Mouse (Mus musculus): ENCODE data around the gene Ifna14. TPM values are rescaled to one million over a fixed set of nuclear protein-coding genes. Genes with fewer than 3 reads are reported as not detected.

The Ifna14 gene
- total and polyA plus RNA-seq, 2 experiments from 2014 or later, result not detected

DNA sequence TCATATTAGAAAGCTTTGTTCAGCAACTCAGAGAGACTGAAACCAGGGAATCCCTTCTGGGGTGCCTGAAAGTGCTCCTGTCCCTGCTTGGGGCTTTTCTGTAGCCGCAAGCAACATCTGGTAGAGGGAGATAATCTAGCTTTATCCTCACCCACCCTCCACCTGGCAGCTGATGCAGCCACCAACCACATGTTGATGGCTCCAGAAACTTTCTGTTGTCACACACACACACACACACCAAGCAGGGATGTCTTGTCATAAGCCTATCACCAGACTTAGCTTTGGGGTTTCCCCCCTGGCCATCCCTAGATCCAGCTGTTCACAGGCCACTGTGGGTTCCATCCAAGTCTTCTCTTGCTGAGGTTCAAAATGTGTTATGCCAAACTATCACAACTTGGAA lies 35.9 kb downstream of the Ifna14 start:
- no peak for TF ChIP-seq EP300 (IDR thresholded peaks at IDR 0.05; ENCODE audit: low read depth)
- no peak for TF ChIP-seq CTCF (IDR thresholded peaks at IDR 0.05; ENCODE audit: low read depth)
- no peaks in the 10 kb centered on the region for H3K27me3 ChIP-seq (ENCODE audit: control insufficient read depth, insufficient read depth, low read length)
- H3K4me1 ChIP-seq (ENCODE audit: control insufficient read depth, insufficient read depth), result no peaks in the 10 kb centered on the region
- no peak overlapping the region for H3K27ac ChIP-seq (ENCODE audit: low read depth)
- no peak for DNase-seq (ENCODE audit: low spot score)
- H3K36me3 ChIP-seq (replicated peaks; ENCODE audit: control insufficient read depth, insufficient read depth, low read length), result no peaks in the 10 kb centered on the region
- no peak for ATAC-seq (ENCODE audit: insufficient read depth, low read depth)
- H3K4me3 ChIP-seq (ENCODE audit: low read depth, low read length), result no peak overlapping the region
- no peak overlapping the region for H3K9ac ChIP-seq (replicated peaks; ENCODE audit: low read depth, low read length)
- WGBS, result 77% methylated on average over 1 of the region's 1 CpGs
- no peaks in the 10 kb centered on the region for H3K9me3 ChIP-seq (replicated peaks; ENCODE audit: control insufficient read depth, low read length)
- H3K4me2 ChIP-seq (ENCODE audit: low read depth, low read length), result no peak overlapping the region

- WGBS, result 74% methylated on average over 1 of the region's 1 CpGs
These were observed 36.7 kb downstream of the Ifna14 start for GRCm38 (mm10) chr4:88534903-88535302.

GRCm38 (mm10) chr4:88533499-88533898 lies 38.1 kb downstream of the Ifna14 start:
- no peak overlapping the region for H3K9ac ChIP-seq (replicated peaks; ENCODE audit: low read depth, low read length)
- DNase-seq (ENCODE audit: low spot score) (no peak), ATAC-seq (ENCODE audit: insufficient read depth, low read depth) (no peak)
- WGBS, result 85% methylated on average over 2 of the region's 2 CpGs
- H3K27ac ChIP-seq (ENCODE audit: low read depth), result no peak overlapping the region
- H3K9me3 ChIP-seq (replicated peaks; ENCODE audit: control insufficient read depth, low read length), result no peaks in the 10 kb centered on the region
- no peaks in the 10 kb centered on the region for H3K36me3 ChIP-seq (replicated peaks; ENCODE audit: control insufficient read depth, insufficient read depth, low read length)
- no peak overlapping the region for H3K4me3 ChIP-seq (ENCODE audit: low read depth, low read length)
- no peak overlapping the region for H3K4me2 ChIP-seq (ENCODE audit: low read depth, low read length)
- no peak for TF ChIP-seq EP300 (IDR thresholded peaks at IDR 0.05; ENCODE audit: low read depth)
- no peak for TF ChIP-seq CTCF (IDR thresholded peaks at IDR 0.05; ENCODE audit: low read depth)
- H3K27me3 ChIP-seq (ENCODE audit: control insufficient read depth, insufficient read depth, low read length), result no peaks in the 10 kb centered on the region
- H3K4me1 ChIP-seq (ENCODE audit: control insufficient read depth, insufficient read depth), result no peaks in the 10 kb centered on the region

More at GRCm38 (mm10) chr4:88534903-88535302, 36.7 kb downstream of the Ifna14 start:
- Histone ChIP-seq H3K4me3 (ENCODE audit: low read depth, low read length) (no peak overlapping the region), H3K36me3 (replicated peaks; ENCODE audit: control insufficient read depth, insufficient read depth, low read length) (no peaks in the 10 kb centered on the region), H3K9ac (replicated peaks; ENCODE audit: low read depth, low read length) (no peak overlapping the region), H3K9me3 (replicated peaks; ENCODE audit: control insufficient read depth, low read length) (no peaks in the 10 kb centered on the region), H3K4me2 (ENCODE audit: low read depth, low read length) (no peak overlapping the region), H3K27ac (ENCODE audit: low read depth) (no peak overlapping the region), H3K27me3 (ENCODE audit: control insufficient read depth, insufficient read depth, low read length) (no peaks in the 10 kb centered on the region), H3K4me1 (ENCODE audit: control insufficient read depth, insufficient read depth) (no peaks in the 10 kb centered on the region)
- TF ChIP-seq CTCF (IDR thresholded peaks at IDR 0.05; ENCODE audit: low read depth) (no peak), EP300 (IDR thresholded peaks at IDR 0.05; ENCODE audit: low read depth) (no peak)
- ATAC-seq (ENCODE audit: insufficient read depth, low read depth) (no peak), DNase-seq (ENCODE audit: low spot score) (no peak)

DNA sequence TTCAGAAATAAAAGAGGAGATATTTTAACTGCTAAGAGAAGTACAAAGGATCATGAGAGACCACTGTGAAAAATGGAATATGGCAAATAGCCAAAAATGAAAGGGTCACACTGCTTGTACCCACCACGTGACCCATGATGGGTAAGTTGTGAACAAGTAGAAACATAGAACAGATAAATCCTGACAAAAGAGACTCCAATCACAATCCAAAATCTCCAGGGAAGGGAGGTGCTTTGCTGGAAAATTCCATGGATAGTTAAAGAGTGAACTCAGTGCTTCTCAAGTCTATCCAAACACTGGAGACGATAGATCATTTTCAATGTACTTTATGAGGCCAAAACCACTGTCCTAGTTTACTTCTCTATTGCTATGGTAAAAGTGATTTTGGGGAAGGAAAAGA lies 40.7 kb downstream of the Ifna14 start:
- Histone ChIP-seq H3K36me3 (replicated peaks; ENCODE audit: control insufficient read depth, insufficient read depth, low read length) (no peaks in the 10 kb centered on the region), H3K9me3 (replicated peaks; ENCODE audit: control insufficient read depth, low read length) (no peaks in the 10 kb centered on the region), H3K27ac (ENCODE audit: low read depth) (no peak overlapping the region), H3K4me1 (ENCODE audit: control insufficient read depth, insufficient read depth) (no peaks in the 10 kb centered on the region), H3K4me2 (ENCODE audit: low read depth, low read length) (no peak overlapping the region), H3K27me3 (ENCODE audit: control insufficient read depth, insufficient read depth, low read length) (no peaks in the 10 kb centered on the region), H3K9ac (replicated peaks; ENCODE audit: low read depth, low read length) (no peak overlapping the region), H3K4me3 (ENCODE audit: low read depth, low read length) (no peak overlapping the region)
- no peak for DNase-seq (ENCODE audit: low spot score)
- ATAC-seq (ENCODE audit: insufficient read depth, low read depth), result no peak
- no peak for TF ChIP-seq EP300 (IDR thresholded peaks at IDR 0.05; ENCODE audit: low read depth)
- TF ChIP-seq CTCF (IDR thresholded peaks at IDR 0.05; ENCODE audit: low read depth), result no peak
- WGBS, result 48% methylated on average over 2 of the region's 2 CpGs

- Histone ChIP-seq H3K4me3 (ENCODE audit: low read depth, low read length) (no peak overlapping the region), H3K4me1 (ENCODE audit: control insufficient read depth, insufficient read depth) (no peaks in the 10 kb centered on the region), H3K4me2 (ENCODE audit: low read depth, low read length) (no peak overlapping the region), H3K27me3 (ENCODE audit: control insufficient read depth, insufficient read depth, low read length) (no peaks in the 10 kb centered on the region), H3K9ac (replicated peaks; ENCODE audit: low read depth, low read length) (no peak overlapping the region), H3K36me3 (replicated peaks; ENCODE audit: control insufficient read depth, insufficient read depth, low read length) (no peaks in the 10 kb centered on the region), H3K27ac (ENCODE audit: low read depth) (no peak overlapping the region), H3K9me3 (replicated peaks; ENCODE audit: control insufficient read depth, low read length) (no peaks in the 10 kb centered on the region)
- 68% methylated on average over 4 of the region's 4 CpGs for WGBS
- ATAC-seq (ENCODE audit: insufficient read depth, low read depth) (no peak), DNase-seq (ENCODE audit: low spot score) (no peak)
- TF ChIP-seq CTCF (IDR thresholded peaks at IDR 0.05; ENCODE audit: low read depth), result no peak
- no peak for TF ChIP-seq EP300 (IDR thresholded peaks at IDR 0.05; ENCODE audit: low read depth)
These were observed 41.3 kb downstream of the Ifna14 start for GRCm38 (mm10) chr4:88530271-88530670.

DNA sequence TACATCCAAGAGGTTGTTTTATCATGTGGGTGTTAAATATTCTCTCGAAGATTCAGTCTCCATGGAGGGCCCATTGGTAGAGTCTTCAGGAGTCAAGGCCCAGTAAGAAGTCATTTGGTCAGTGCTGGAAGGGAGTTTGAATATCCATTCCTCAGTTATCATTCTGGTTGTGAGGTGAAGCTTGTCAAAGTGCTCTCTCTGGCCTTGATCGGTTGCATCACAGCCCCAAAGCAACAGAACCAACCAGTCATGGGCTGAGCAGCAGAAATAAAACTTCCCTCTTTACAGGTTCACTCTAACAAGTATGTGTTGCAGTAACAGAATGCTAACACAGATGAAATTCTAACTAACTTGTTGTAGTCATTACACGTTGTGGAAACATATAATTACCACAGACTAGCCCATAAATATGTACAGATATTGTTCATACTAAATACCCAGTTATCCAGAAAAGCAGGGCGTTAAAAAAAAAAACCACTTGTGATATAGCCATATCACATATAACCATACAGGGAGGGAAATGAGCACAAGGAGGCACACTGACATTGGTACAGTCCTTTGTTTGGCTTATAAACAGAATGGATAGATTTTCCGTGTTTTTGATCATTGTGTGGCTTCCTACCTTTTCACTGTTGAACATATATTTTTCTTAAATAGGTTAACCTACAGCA lies 45.1 kb downstream of the Ifna14 start:
- Histone ChIP-seq H3K4me2 (ENCODE audit: low read depth, low read length) (no peak overlapping the region), H3K36me3 (replicated peaks; ENCODE audit: control insufficient read depth, insufficient read depth, low read length) (no peaks in the 10 kb centered on the region), H3K27me3 (ENCODE audit: control insufficient read depth, insufficient read depth, low read length) (no peaks in the 10 kb centered on the region), H3K9ac (replicated peaks; ENCODE audit: low read depth, low read length) (no peak overlapping the region), H3K27ac (ENCODE audit: low read depth) (no peak overlapping the region), H3K4me3 (ENCODE audit: low read depth, low read length) (no peak overlapping the region), H3K9me3 (replicated peaks; ENCODE audit: control insufficient read depth, low read length) (no peaks in the 10 kb centered on the region), H3K4me1 (ENCODE audit: control insufficient read depth, insufficient read depth) (no peaks in the 10 kb centered on the region)
- ATAC-seq (ENCODE audit: insufficient read depth, low read depth) (no peak), DNase-seq (ENCODE audit: low spot score) (no peak)
- TF ChIP-seq CTCF (IDR thresholded peaks at IDR 0.05; ENCODE audit: low read depth), result no peak
- no peak for TF ChIP-seq EP300 (IDR thresholded peaks at IDR 0.05; ENCODE audit: low read depth)
- 66% methylated on average over 5 of the region's 5 CpGs for WGBS

Data from heart, postnatal 0 days (tissue).